Mouse (Mus musculus) cerebellum, adult 2 months (tissue): ENCODE data around the gene Rnf151. TPM values are rescaled to one million over a fixed set of nuclear protein-coding genes. Genes with fewer than 3 reads are reported as not detected.
A peak's percentile ranks its signal among the peaks of the same experiment; 100 is the strongest.
"Not testable (repeated sequence)": the region's sequence is repeated elsewhere in the genome, so short reads cannot be mapped to it uniquely, and the experiment has no call there.

Source experiments
- DNase-seq, 2 experiments: peaks; one replicate each; pipeline ENCODE4 v3.0.0; 2021
- H3K27ac ChIP-seq: fragments of 200-500 bp; 2 replicates; pipeline ENCODE4 v1.5.1; 2012; ENCODE audit warnings: low read length, control low read depth, inconsistent platforms; ENCODE audit not compliant: insufficient read depth
- H3K27me3 ChIP-seq: fragments of 200-500 bp; 2 replicates; pipeline ENCODE4 v1.6.1; 2012; ENCODE audit warnings: inconsistent platforms, mild to moderate bottlenecking, low read length, moderate library complexity; ENCODE audit not compliant: control insufficient read depth, insufficient read depth
- H3K4me1 ChIP-seq: fragments of 200-500 bp; 2 replicates; pipeline ENCODE4 v1.6.1; 2011; ENCODE audit warnings: low read length; ENCODE audit not compliant: control insufficient read depth, insufficient read depth
- H3K4me3 ChIP-seq: fragments of 200-500 bp; replicated peaks from 2 replicates; pipeline ENCODE3; 2011; ENCODE audit warnings: mild to moderate bottlenecking, low read depth, low read length, control low read depth; ENCODE audit not compliant: insufficient read depth
- CTCF ChIP-seq: fragments of 200-500 bp; IDR thresholded peaks from 2 replicates; pipeline ENCODE4 v1.5.1; 2011; ENCODE audit warnings: low read depth, mild to moderate bottlenecking, control low read depth, low read length, moderate library complexity, borderline replicate concordance; ENCODE audit not compliant: insufficient read depth
- POLR2A ChIP-seq: fragments of 200-500 bp; IDR thresholded peaks from 2 replicates; pipeline ENCODE4 v1.6.1; 2011; ENCODE audit warnings: low read length, control low read depth, borderline replicate concordance; ENCODE audit not compliant: insufficient read depth
- WGBS: fragments of 180-500 bp; shearing (Covaris S2); methylation state at CpG from one replicate; pipeline ENCODE4 v1.1.7; 2018; 5-methylcytosine and 5-hydroxymethylcytosine counted together
- polyA plus RNA-seq: library from polyadenylated mRNA; depleted of rRNA; stranded (reverse); fragments of >200 nt; gene quantifications from 2 replicates; pipeline ENCODE4 v1.2.3, GENCODE M21; 2012; rRNA removed

Gene Rnf151
- polyA plus RNA-seq, 1 experiment: 0.18 TPM

DNA sequence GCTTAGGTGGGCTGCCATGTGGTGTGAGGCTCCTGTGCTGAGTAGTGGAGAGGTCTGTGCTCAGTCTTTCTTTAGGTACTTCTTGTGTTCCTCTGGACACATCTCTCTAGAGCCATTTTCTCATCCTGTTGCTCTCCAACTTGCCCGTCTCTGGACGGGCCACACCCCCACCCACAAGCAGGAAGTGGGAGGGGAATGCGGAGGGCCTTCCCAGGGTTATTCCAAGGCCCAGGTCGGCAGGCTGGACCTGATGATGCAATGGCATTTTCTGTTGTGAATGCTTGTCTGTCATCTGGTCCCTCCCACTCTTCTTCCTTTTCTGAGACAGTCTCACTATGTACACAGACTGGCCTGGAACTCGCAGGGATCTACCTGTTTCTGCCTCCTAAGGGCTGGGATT lies 45.7 kb downstream of the Rnf151 start:
- Histone ChIP-seq H3K4me3 (no peak overlapping the region), H3K4me1 (peaks cover 31% of the 10 kb centered on the region), H3K27ac (no peak overlapping the region), H3K27me3 (no peaks in the 10 kb centered on the region)
- 29% methylated on average over 5 of the region's 5 CpGs for WGBS
- TF ChIP-seq POLR2A (no peak), CTCF (no peak)
- DNase-seq: no peak

DNA sequence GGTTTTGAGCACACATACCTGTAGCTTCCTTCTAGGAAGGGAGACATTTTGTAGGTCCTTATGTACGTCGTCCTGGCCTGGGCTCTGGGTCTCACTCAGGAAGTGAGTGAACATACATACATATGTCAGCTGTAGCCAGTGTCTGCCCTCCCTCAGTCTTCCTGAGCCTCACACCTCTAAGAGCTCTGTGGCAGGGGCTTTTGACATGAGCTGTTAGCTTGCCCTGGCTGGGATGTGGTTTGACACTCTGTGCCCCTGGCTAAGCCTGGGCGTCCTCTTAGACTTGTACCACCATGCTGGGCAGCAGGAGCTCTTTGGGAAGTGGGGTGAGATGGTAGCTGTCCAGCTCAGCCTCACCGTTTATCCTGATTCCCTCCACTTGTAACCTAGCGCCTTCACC lies 46.5 kb downstream of the Rnf151 start:
- TF ChIP-seq POLR2A (no peak), CTCF (no peak)
- DNase-seq: no peak
- Histone ChIP-seq H3K27ac (no peak overlapping the region), H3K4me3 (no peak overlapping the region), H3K27me3 (no peaks in the 10 kb centered on the region), H3K4me1 (peaks cover 31% of the 10 kb centered on the region)
- 39% methylated on average over 5 of the region's 5 CpGs for WGBS

DNA sequence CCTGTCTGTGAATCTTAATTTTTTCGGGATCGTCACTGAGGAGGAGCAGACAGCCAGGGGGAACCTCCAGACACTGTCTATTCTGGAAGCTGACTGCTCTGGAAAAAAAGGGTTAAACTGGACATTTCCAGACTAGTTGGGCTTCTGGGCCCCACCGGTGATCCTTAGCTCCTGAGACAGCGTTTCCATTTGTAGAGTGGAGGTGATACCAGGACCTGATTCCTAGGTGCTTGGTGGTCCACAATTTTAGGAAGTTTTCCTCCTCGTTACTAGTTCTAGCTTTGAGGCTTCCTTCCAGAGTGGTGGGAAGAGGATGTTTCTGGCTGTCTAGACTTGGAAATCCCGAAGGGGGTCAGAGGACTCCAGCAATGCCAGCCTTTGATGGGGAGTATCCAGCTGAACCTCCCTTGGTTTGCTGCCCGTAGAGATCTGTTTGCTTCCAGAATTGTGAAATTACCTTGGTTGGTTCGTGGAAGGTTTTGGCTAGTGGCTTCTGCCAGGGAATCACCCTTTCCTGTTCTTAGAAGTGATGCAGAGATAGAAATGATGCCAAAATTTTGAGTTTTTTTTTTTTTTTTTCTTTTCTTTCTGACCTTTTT lies 47.5 kb downstream of the Rnf151 start:
- no peak for DNase-seq
- under 1% methylated on average over 8 of the region's 8 CpGs for WGBS
- Histone ChIP-seq H3K27ac (peak overlapping the region; percentile 64), H3K27me3 (no peaks in the 10 kb centered on the region), H3K4me1 (peaks cover 24% of the 10 kb centered on the region), H3K4me3 (peak overlapping the region; percentile 69)
- TF ChIP-seq CTCF (no peak), POLR2A (no peak)

DNA sequence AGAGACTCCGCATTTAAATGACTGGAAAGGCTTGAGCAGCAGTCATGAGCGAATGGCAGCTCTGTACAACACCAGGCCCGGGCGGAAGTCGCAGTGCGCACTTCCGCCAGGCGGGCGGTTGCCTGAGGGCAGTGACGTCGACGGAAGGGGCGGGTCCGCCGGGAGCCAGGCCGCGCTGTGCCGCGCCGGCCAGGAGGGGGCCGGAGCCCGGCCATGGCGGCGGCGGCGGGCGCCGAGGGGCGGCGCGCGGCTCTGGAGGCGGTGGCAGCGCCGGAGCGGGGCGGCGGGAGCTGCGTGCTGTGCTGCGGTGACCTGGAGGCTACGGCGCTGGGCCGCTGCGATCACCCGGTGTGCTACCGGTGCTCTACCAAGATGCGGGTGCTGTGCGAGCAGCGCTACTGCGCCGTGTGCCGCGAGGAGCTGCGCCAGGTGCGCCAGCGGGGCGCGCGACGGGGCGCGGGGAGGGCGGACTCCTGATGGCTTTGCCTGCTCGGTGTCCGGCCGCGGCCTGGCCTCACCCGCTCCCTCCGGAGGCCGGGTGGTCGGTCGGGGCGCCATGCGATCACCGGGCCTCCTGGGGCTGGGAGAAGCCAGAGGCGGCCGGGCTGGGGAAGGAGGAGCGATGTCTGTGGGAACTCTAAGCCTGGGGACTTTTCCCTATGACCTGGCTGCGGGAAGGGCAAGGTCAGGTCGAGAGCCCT lies 48.2 kb downstream of the Rnf151 start, which contains the start of gene Zfp598:
TSS of gene Zfp598 (plus strand) at position 143 of the 701 bp plus-strand sequence.
- peak; percentile 92 for TF ChIP-seq POLR2A
- TF ChIP-seq CTCF: no peak
- WGBS: under 1% methylated on average over 80 of the region's 80 CpGs

DNA sequence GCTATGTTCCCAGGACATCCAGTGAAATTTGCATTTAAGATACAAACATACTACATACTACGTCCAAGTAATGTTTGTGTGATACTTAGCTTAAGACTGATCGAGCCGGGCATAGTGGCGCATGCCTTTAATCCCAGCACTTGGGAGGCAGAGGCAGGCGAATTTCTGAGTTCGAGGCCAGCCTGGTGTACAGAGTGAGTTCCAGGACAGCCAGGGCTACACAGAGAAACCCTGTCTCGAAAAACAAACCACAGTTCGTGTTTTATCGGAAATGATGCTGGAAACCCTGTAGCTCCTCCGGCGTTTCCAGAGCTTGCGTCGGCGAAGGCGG lies 48.7 kb downstream of the Rnf151 start:
- Histone ChIP-seq H3K4me1 (peaks cover 20% of the 10 kb centered on the region), H3K27ac (peak overlapping the region; percentile 15), H3K4me3 (peak overlapping the region; percentile 56)
- WGBS: 12% methylated on average over 15 of the region's 15 CpGs
- not testable (repeated sequence) for H3K27me3 ChIP-seq, DNase-seq

More for the DNA sequence above, 48.2 kb downstream of the Rnf151 start, which contains the start of gene Zfp598:
- H3K27ac ChIP-seq: peak within 1 kb of the TSS; percentile 64
- H3K27me3 ChIP-seq: no peaks in the 10 kb centered on the region
- peaks cover 24% of the 10 kb centered on the region for H3K4me1 ChIP-seq
- H3K4me3 ChIP-seq: peak within 1 kb of the TSS; percentile 69
- peak; percentile 95 to 96 for DNase-seq

DNA sequence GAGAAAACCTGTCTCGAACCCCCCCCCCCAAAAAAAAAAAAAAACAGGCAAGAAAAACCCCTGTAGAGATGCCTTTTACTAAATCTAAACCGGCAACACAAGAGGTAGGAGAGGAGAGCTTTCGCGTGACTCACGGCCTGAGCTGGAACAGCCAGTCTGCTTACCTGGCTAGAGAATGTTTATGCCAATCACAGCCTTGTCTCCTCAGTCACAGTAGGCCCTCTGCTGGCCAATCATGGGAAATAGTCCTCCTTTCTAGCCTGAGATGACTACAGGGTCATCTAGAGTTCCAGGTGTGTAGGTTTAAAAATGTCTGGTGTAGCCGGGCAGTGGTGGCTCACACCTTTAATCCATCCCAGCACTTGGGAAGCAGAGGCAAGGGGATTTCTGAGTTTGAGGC lies 50.4 kb downstream of the Rnf151 start:
- Histone ChIP-seq H3K27me3 (no peaks in the 10 kb centered on the region), H3K4me1 (peaks cover 9% of the 10 kb centered on the region), H3K27ac (no peak overlapping the region), H3K4me3 (no peak overlapping the region)
- peak; percentile 79 to 85 for DNase-seq
- TF ChIP-seq POLR2A (no peak), CTCF (peak; percentile 77)
- WGBS: 11% methylated on average over 6 of the region's 6 CpGs

DNA sequence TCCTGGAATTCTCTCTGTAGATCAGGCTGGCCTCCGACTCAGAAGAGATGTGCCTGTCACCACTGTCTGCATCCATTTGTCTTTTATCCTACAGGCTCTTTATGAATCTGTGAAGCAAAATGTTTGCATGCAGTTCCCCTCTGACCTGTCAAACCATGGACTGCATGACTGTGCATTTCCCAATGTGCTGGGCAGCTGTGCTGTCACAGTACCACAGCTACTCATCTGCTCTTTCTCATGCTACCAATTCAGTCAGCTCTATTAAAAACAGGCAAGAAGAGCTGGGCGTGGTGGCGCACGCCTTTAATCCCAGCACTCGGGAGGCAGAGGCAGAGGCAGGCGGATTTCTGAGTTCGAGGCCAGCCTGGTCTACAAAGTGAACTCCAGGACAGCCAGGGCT lies 50.9 kb downstream of the Rnf151 start:
- not testable (repeated sequence) for H3K27me3 ChIP-seq, DNase-seq, H3K4me3 ChIP-seq, H3K4me1 ChIP-seq, H3K27ac ChIP-seq
- 68% methylated on average over 7 of the region's 7 CpGs for WGBS

Other genes starting within 250 kb of the Rnf151 start
- gene E4f1, start 247.8 kb downstream of the Rnf151 start, polyA plus RNA-seq: 79.4 and 80.6 TPM in 2 replicates
- gene Pgp, start 247.7 kb downstream of the Rnf151 start, polyA plus RNA-seq: 126 and 133 TPM in 2 replicates
- 2.3 TPM in 2 replicates for gene Bricd5, start 244.2 kb downstream of the Rnf151 start, polyA plus RNA-seq
- 55.9 and 63.5 TPM in 2 replicates for gene Mlst8, start 239.0 kb downstream of the Rnf151 start, polyA plus RNA-seq
- gene Caskin1, start 229.5 kb downstream of the Rnf151 start, polyA plus RNA-seq: 122 and 127 TPM in 2 replicates
- 197 and 198 TPM in 2 replicates for gene Traf7, start 190.1 kb downstream of the Rnf151 start, polyA plus RNA-seq
- 21.7 and 22.6 TPM in 2 replicates for gene Rab26, start 183.9 kb downstream of the Rnf151 start, polyA plus RNA-seq
- gene Pkd1, start 168.2 kb downstream of the Rnf151 start, polyA plus RNA-seq: 122 and 132 TPM in 2 replicates
- 168 and 194 TPM in 2 replicates for gene Tsc2, start 85.4 kb downstream of the Rnf151 start, polyA plus RNA-seq
- 9.0 TPM in 2 replicates for gene Nthl1, start 85.4 kb downstream of the Rnf151 start, polyA plus RNA-seq
- 140 and 146 TPM in 2 replicates for gene Slc9a3r2, start 67.7 kb downstream of the Rnf151 start, polyA plus RNA-seq
- not detected in 2 replicates for gene Npw, start 59.6 kb downstream of the Rnf151 start, polyA plus RNA-seq
- gene Zfp598, start 48.4 kb downstream of the Rnf151 start, polyA plus RNA-seq: 92.6 and 98.6 TPM in 2 replicates
- 130 and 132 TPM in 2 replicates for gene Syngr3, start 28.1 kb downstream of the Rnf151 start, polyA plus RNA-seq
- 26.7 and 30.9 TPM in 2 replicates for gene Gfer, start 21.9 kb downstream of the Rnf151 start, polyA plus RNA-seq
- 7.3 and 7.4 TPM in 2 replicates for gene Noxo1, start 21.8 kb downstream of the Rnf151 start, polyA plus RNA-seq
- gene Tbl3, start 10.4 kb downstream of the Rnf151 start, polyA plus RNA-seq: 60.6 and 62.4 TPM in 2 replicates
- gene Rps2, start 53 bp upstream of the Rnf151 start, polyA plus RNA-seq: 577 and 621 TPM in 2 replicates
- 548 and 613 TPM in 2 replicates for gene Ndufb10, start 6.4 kb upstream of the Rnf151 start, polyA plus RNA-seq
- 0.67 and 0.70 TPM in 2 replicates for gene Rpl3l, start 9.8 kb upstream of the Rnf151 start, polyA plus RNA-seq
- 63.3 and 66.8 TPM in 2 replicates for gene Msrb1, start 18.6 kb upstream of the Rnf151 start, polyA plus RNA-seq
- 0.80 and 1.0 TPM in 2 replicates for gene Hs3st6, start 34.9 kb upstream of the Rnf151 start, polyA plus RNA-seq
- not detected in 2 replicates for gene Meiob, start 86.2 kb upstream of the Rnf151 start, polyA plus RNA-seq
- 195 and 209 TPM in 2 replicates for gene Hagh, start 122.1 kb upstream of the Rnf151 start, polyA plus RNA-seq
- 31.1 and 33.4 TPM in 2 replicates for gene Fahd1, start 132.3 kb upstream of the Rnf151 start, polyA plus RNA-seq
- 0.11 and 0.27 TPM in 2 replicates for gene Igfals, start 147.9 kb upstream of the Rnf151 start, polyA plus RNA-seq
- 36.4 and 39.0 TPM in 2 replicates for gene Nubp2, start 168.3 kb upstream of the Rnf151 start, polyA plus RNA-seq
- 124 and 138 TPM in 2 replicates for gene Spsb3, start 168.6 kb upstream of the Rnf151 start, polyA plus RNA-seq
- 57.3 and 62.7 TPM in 2 replicates for gene Eme2, start 177.0 kb upstream of the Rnf151 start, polyA plus RNA-seq
- 147 and 149 TPM in 2 replicates for gene Mrps34, start 177.1 kb upstream of the Rnf151 start, polyA plus RNA-seq
- gene Nme3, start 178.4 kb upstream of the Rnf151 start, polyA plus RNA-seq: 99.0 and 109 TPM in 2 replicates
- 358 and 363 TPM in 2 replicates for gene Mapk8ip3, start 218.9 kb upstream of the Rnf151 start, polyA plus RNA-seq
- 10.6 and 12.3 TPM in 2 replicates for gene Jpt2, start 242.6 kb upstream of the Rnf151 start, polyA plus RNA-seq